Mouse (Mus musculus): ENCODE results near the gene Sgcd. TPM values are rescaled to one million over a fixed set of nuclear protein-coding genes. Genes with fewer than 3 reads are reported as not detected.

Gene Sgcd
- polyA plus RNA-seq, 1 experiment from 2014 or later = 1.8 TPM

- Histone ChIP-seq H3K27ac (replicated peaks) (no peak overlapping the region), H3K27me3 (ENCODE audit: low read depth, poor library complexity, severe bottlenecking) (no peaks in the 10 kb centered on the region), H3K36me3 (no peaks in the 10 kb centered on the region), H3K4me3 (no peak overlapping the region), H3K9me3 (replicated peaks) (no peaks in the 10 kb centered on the region), H3K4me1 (no peaks in the 10 kb centered on the region)
- no peak for DNase-seq (ENCODE audit: low spot score)
- WGBS = 93% methylated on average over 5 of the region's 5 CpGs
Measured at GRCm38 (mm10) chr11:46912656-46913237, 1076.0 kb downstream of the Sgcd start.

- no peaks in the 10 kb centered on the region for H3K4me1 ChIP-seq
- H3K4me3 ChIP-seq = no peak overlapping the region
- no peaks in the 10 kb centered on the region for H3K27me3 ChIP-seq (ENCODE audit: low read depth, poor library complexity, severe bottlenecking)
- no peak for DNase-seq (ENCODE audit: low spot score)
- WGBS = 96% methylated on average over 1 of the region's 1 CpGs
- no peak overlapping the region for H3K27ac ChIP-seq (replicated peaks)
- H3K9me3 ChIP-seq (replicated peaks) = no peaks in the 10 kb centered on the region; the same call in 1 of the 2 replicates
- no peaks in the 10 kb centered on the region for H3K36me3 ChIP-seq
Measured at GRCm38 (mm10) chr11:46904281-46904680, 1084.5 kb downstream of the Sgcd start.

GRCm38 (mm10) chr11:46889093-46889492, 1099.7 kb downstream of the Sgcd start:
- no peak overlapping the region for H3K4me3 ChIP-seq
- 90% methylated on average over 3 of the region's 3 CpGs for WGBS

GRCm38 (mm10) chr11:46882456-46882855, 1106.3 kb downstream of the Sgcd start:
- no peak for DNase-seq (ENCODE audit: low spot score)
- Histone ChIP-seq H3K27me3 (ENCODE audit: low read depth, poor library complexity, severe bottlenecking) (no peaks in the 10 kb centered on the region), H3K9me3 (replicated peaks) (no peaks in the 10 kb centered on the region), H3K36me3 (no peaks in the 10 kb centered on the region), H3K4me3 (no peak overlapping the region), H3K4me1 (no peaks in the 10 kb centered on the region), H3K27ac (replicated peaks) (no peak overlapping the region)
- 86% methylated on average over 2 of the region's 2 CpGs for WGBS

More at GRCm38 (mm10) chr11:46889093-46889492, 1099.7 kb downstream of the Sgcd start:
- H3K27me3 ChIP-seq (ENCODE audit: low read depth, poor library complexity, severe bottlenecking) = no peaks in the 10 kb centered on the region
- H3K9me3 ChIP-seq (replicated peaks) = no peaks in the 10 kb centered on the region
- no peak overlapping the region for H3K27ac ChIP-seq (replicated peaks)
- no peaks in the 10 kb centered on the region for H3K36me3 ChIP-seq
- no peak for DNase-seq (ENCODE audit: low spot score)
- H3K4me1 ChIP-seq = no peaks in the 10 kb centered on the region

GRCm38 (mm10) chr11:46875774-46876173, 1113.0 kb downstream of the Sgcd start:
- Histone ChIP-seq H3K36me3 (no peaks in the 10 kb centered on the region), H3K9me3 (replicated peaks) (no peaks in the 10 kb centered on the region), H3K27ac (replicated peaks) (no peak overlapping the region), H3K4me1 (no peaks in the 10 kb centered on the region), H3K27me3 (ENCODE audit: low read depth, poor library complexity, severe bottlenecking) (no peaks in the 10 kb centered on the region), H3K4me3 (no peak overlapping the region)
- DNase-seq (ENCODE audit: low spot score) = no peak
- 89% methylated on average over 1 of the region's 1 CpGs for WGBS

- WGBS = 86% methylated on average over 7 of the region's 7 CpGs
- Histone ChIP-seq H3K4me3 (no peak overlapping the region), H3K4me1 (no peaks in the 10 kb centered on the region), H3K27me3 (ENCODE audit: low read depth, poor library complexity, severe bottlenecking) (no peaks in the 10 kb centered on the region), H3K27ac (replicated peaks) (no peak overlapping the region), H3K36me3 (no peaks in the 10 kb centered on the region), H3K9me3 (replicated peaks) (no peaks in the 10 kb centered on the region)
- no peak for DNase-seq (ENCODE audit: low spot score)
Measured at GRCm38 (mm10) chr11:46868594-46868993, 1120.2 kb downstream of the Sgcd start.

- no peaks in the 10 kb centered on the region for H3K36me3 ChIP-seq
- no peaks in the 10 kb centered on the region for H3K9me3 ChIP-seq (replicated peaks)
- no peak overlapping the region for H3K27ac ChIP-seq (replicated peaks)
- no peak for DNase-seq (ENCODE audit: low spot score)
- 76% methylated on average over 1 of the region's 1 CpGs for WGBS
- H3K4me3 ChIP-seq = no peak overlapping the region
- H3K27me3 ChIP-seq (ENCODE audit: low read depth, poor library complexity, severe bottlenecking) = no peaks in the 10 kb centered on the region
- H3K4me1 ChIP-seq = no peaks in the 10 kb centered on the region
Measured at GRCm38 (mm10) chr11:46864809-46865208, 1124.0 kb downstream of the Sgcd start.

GRCm38 (mm10) chr11:46848221-46848971, 1140.4 kb downstream of the Sgcd start:
- no peak overlapping the region for H3K4me3 ChIP-seq
- no peaks in the 10 kb centered on the region for H3K36me3 ChIP-seq
- WGBS = 45% methylated on average over 8 of the region's 8 CpGs
- H3K9me3 ChIP-seq (replicated peaks) = no peaks in the 10 kb centered on the region
- DNase-seq (ENCODE audit: low spot score) = no peak
- H3K27me3 ChIP-seq (ENCODE audit: low read depth, poor library complexity, severe bottlenecking) = no peaks in the 10 kb centered on the region
- no peak overlapping the region for H3K27ac ChIP-seq (replicated peaks)
- H3K4me1 ChIP-seq = no peaks in the 10 kb centered on the region

- no peaks in the 10 kb centered on the region for H3K36me3 ChIP-seq
- no peak overlapping the region for H3K27ac ChIP-seq (replicated peaks)
- H3K27me3 ChIP-seq (ENCODE audit: low read depth, poor library complexity, severe bottlenecking) = no peaks in the 10 kb centered on the region
- H3K4me1 ChIP-seq = no peaks in the 10 kb centered on the region
- 48% methylated on average over 3 of the region's 3 CpGs for WGBS
- DNase-seq (ENCODE audit: low spot score) = no peak
- no peak overlapping the region for H3K4me3 ChIP-seq
- no peaks in the 10 kb centered on the region for H3K9me3 ChIP-seq (replicated peaks)
Measured at GRCm38 (mm10) chr11:46847827-46848220, 1140.9 kb downstream of the Sgcd start.

GRCm38 (mm10) chr11:46846661-46847060, 1142.1 kb downstream of the Sgcd start:
- H3K4me3 ChIP-seq = no peak overlapping the region
- H3K27ac ChIP-seq (replicated peaks) = no peak overlapping the region
- WGBS = 55% methylated on average over 1 of the region's 1 CpGs
- no peaks in the 10 kb centered on the region for H3K27me3 ChIP-seq (ENCODE audit: low read depth, poor library complexity, severe bottlenecking)
- no peaks in the 10 kb centered on the region for H3K4me1 ChIP-seq
- DNase-seq (ENCODE audit: low spot score) = no peak
- no peaks in the 10 kb centered on the region for H3K9me3 ChIP-seq (replicated peaks)
- no peaks in the 10 kb centered on the region for H3K36me3 ChIP-seq
